Mouse (Mus musculus): Measurements from ENCODE around the gene Slc4a3. TPM values are rescaled to one million over a fixed set of nuclear protein-coding genes. Genes with fewer than 3 reads are reported as not detected.

Gene Slc4a3
- polyA plus RNA-seq, 1 experiment from 2014 or later = 36.0 TPM

DNA sequence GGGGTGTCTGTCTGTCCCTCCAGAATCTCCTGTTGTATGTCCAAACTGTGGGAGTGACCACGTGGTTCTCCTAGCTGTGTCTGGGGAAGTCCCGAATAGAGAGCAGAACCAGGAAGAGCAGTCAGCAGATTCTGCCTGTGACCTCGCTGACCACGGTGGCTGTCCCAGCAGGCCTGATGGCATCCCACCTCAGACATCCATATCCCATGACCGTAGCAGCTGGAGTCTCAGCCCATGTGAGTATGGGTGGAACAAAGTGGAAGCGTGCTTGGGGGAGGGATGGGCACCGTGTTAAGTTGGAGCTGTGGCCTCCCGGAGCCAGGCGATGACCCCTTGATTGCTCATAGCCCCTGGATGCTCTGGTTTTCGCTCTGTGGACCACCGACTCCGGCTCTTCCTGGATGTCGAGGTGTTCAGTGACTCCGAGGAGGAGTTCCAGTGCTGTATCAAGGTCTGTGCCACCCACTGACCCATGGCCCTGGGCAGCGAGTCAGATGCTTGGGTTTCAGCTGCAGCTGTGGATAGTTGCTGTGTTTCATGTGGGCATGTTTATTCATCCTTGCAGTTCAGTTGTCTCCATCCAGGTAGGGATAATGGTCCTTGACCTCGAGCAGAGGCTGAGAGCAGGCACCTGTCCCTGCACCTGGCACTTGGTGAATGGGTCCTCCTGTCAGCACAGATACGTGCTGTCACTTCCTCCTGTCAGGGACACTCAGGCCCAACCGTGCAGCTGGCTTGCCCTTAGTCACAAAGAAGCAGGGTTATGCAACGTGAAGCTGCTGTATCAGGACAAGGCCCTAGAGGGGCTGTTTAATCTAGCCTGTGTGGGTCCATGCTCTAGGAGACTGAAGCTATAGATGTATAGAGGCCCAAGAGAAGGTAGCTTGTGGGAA lies 13.5 kb upstream of the Slc4a3 start:
- H3K27ac ChIP-seq (replicated peaks) = no peak overlapping the region
- H3K9ac ChIP-seq (replicated peaks) = no peak overlapping the region
- WGBS = 91% methylated on average over 19 of the region's 19 CpGs
- peaks cover 76% of the 10 kb centered on the region for H3K36me3 ChIP-seq
- no peaks in the 10 kb centered on the region for H3K4me1 ChIP-seq
- H3K9me3 ChIP-seq = no peaks in the 10 kb centered on the region
- no peak for ATAC-seq (ENCODE audit: low FRiP score, low read depth)
- H3K4me3 ChIP-seq = no peak overlapping the region
- H3K27me3 ChIP-seq = no peaks in the 10 kb centered on the region
- H3K4me2 ChIP-seq (replicated peaks) = no peak overlapping the region

DNA sequence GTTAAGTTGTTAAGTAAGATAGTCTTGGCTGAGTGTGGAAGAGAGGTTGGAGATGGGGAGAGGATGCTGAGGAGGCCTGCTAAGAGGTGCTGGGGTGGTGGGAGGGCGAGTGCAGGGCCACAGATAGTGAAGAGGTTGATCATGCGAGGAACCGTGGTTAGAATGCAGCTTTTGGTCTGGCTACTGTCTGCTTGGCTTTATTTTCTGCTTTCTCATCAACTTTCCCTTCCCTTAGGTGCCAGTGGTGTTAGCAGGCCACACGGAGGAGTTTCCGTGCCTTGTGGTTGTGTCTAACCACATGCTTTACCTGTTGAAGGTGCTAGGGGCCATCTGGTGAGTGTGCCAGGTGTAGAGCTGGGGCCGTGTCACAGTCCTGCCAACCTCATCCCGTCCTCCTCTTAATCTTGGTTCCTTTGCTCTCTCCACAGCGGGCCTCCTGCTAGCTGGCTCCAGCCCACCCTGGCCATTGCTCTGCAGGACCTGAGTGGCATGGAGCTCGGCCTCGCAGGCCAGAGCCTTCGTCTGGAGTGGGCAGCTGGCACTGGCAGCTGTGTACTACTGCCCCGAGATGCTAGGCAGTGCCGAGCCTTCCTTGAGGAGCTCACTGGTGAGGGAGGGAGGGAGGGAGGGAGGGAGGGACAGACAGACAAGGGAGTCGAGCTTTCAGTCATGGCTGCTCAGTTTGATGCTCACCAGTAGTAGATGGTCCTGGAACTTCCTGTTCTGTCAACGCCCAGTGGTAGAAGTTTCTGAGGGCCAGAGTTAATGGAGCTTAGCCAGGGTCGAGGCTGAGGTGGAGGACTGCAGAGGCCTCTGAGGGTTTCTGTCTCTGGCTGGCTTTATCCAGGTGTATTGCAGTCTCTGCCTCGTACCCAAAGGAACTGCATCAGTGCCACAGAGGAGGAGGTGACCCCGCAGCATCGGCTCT lies 12.5 kb upstream of the Slc4a3 start:
- no peak overlapping the region for H3K27ac ChIP-seq (replicated peaks)
- ATAC-seq (ENCODE audit: low FRiP score, low read depth) = no peak
- H3K9ac ChIP-seq (replicated peaks) = no peak overlapping the region
- no peak overlapping the region for H3K4me3 ChIP-seq
- peaks cover 71% of the 10 kb centered on the region for H3K36me3 ChIP-seq
- 90% methylated on average over 19 of the region's 19 CpGs for WGBS
- H3K4me2 ChIP-seq (replicated peaks) = no peak overlapping the region
- H3K9me3 ChIP-seq = no peaks in the 10 kb centered on the region
- H3K27me3 ChIP-seq = no peaks in the 10 kb centered on the region
- H3K4me1 ChIP-seq = no peaks in the 10 kb centered on the region

DNA sequence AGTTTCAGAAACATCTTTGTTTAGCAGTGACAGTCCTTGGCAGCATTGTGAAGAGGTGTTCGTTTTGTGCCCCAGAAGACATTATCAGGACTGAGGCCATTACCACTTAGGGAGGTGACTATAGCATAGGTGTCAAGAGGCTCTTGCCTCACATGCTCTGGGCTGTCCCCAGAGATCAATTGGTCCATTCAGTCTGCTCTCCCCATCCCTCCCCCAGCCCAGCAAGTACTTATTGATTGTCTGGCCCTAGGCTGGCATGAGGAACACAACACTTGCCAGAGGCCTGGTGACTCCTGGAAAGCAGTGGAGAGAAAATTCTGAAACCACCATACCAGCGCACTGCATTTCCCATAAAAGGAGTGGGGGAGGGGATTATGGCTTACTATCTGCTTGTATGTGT lies 8.5 kb upstream of the Slc4a3 start:
- no peaks in the 10 kb centered on the region for H3K9me3 ChIP-seq
- no peak overlapping the region for H3K4me3 ChIP-seq
- H3K4me1 ChIP-seq = no peaks in the 10 kb centered on the region
- H3K27me3 ChIP-seq = no peaks in the 10 kb centered on the region
- peaks cover 42% of the 10 kb centered on the region for H3K36me3 ChIP-seq
- 87% methylated on average over 2 of the region's 2 CpGs for WGBS
- no peak overlapping the region for H3K27ac ChIP-seq (replicated peaks)
- H3K4me2 ChIP-seq (replicated peaks) = no peak overlapping the region
- H3K9ac ChIP-seq (replicated peaks) = no peak overlapping the region
- no peak for ATAC-seq (ENCODE audit: low FRiP score, low read depth)

DNA sequence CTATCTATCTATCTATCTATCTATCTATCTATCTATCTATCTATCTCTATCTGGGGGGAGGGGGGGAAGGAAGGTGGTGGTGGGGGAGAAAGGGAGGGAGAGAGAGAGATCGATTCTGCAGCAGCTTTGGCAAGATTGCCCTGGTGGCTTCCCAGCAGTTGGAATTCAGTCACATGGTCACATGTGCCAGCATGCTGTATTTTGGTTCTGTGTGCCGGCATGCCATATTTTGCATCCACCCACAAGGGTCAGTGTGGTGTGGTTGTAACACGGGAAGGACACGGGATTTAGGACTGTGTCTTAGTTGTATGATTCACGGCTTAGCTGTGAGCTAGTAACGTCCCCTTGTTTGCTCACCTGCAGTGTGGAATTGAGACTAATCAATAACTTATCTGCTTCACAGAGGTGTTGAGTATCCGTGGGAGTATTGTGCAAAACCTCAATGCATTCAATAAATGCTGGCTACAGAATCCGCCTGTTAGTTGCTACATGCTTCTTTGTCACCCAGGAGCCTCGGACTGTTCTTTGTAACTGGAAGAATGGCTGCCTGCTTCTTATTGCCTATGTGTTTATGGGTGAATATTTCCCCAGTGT lies 7.4 kb upstream of the Slc4a3 start:
- no peak for ATAC-seq (ENCODE audit: low FRiP score, low read depth)
- Histone ChIP-seq H3K4me3 (no peak overlapping the region), H3K36me3 (peaks cover 32% of the 10 kb centered on the region), H3K9ac (replicated peaks) (no peak overlapping the region), H3K27ac (replicated peaks) (no peak overlapping the region), H3K27me3 (no peaks in the 10 kb centered on the region), H3K4me2 (replicated peaks) (no peak overlapping the region), H3K4me1 (no peaks in the 10 kb centered on the region), H3K9me3 (no peaks in the 10 kb centered on the region)
- 82% methylated on average over 9 of the region's 9 CpGs for WGBS

DNA sequence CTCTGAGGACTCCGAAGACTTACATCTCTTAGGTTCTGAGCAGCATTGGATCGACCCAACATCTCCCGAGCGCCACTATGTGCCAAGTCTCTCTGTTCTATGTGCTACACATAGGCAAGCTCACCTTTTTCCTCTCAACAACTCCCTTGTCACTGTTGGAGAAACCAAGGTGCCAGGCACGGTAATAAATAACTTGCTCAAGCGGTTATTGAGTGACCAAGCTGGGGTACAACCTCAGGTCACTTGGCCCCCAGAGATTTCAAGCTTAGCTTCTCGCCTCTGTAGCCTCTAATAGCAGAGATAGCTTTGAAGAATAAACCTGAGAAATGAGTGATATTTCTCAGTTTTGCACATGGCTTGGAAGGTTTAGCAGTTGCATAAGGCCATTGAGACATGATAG lies 4.6 kb upstream of the Slc4a3 start:
- peaks cover 7% of the 10 kb centered on the region for H3K36me3 ChIP-seq
- H3K9me3 ChIP-seq = no peaks in the 10 kb centered on the region
- H3K4me1 ChIP-seq = peaks cover 6% of the 10 kb centered on the region
- no peak overlapping the region for H3K9ac ChIP-seq (replicated peaks)
- H3K4me3 ChIP-seq = no peak overlapping the region
- H3K4me2 ChIP-seq (replicated peaks) = no peak overlapping the region
- H3K27ac ChIP-seq (replicated peaks) = no peak overlapping the region
- H3K27me3 ChIP-seq = no peaks in the 10 kb centered on the region
- WGBS = 90% methylated on average over 7 of the region's 7 CpGs
- no peak for ATAC-seq (ENCODE audit: low FRiP score, low read depth)

DNA sequence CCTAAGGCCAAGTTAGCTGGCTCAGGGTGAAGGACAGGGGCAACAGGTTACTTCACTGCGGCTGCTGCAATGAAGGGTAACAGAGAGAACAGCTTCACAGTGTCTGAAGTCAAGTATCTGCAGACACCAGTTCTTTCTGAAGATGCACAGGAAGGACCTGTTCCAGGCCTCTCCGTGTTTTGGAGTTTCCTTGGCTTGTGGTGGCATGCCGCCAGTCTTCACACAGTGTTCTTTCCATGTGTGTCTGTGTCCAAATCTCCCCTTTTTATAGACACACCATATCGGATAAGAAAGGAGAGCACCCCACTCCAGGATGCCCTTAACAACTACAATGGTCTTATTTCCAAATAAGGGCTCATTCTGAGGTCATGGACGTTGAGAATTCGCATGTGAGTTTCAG lies 1.7 kb upstream of the Slc4a3 start:
- H3K27me3 ChIP-seq = no peaks in the 10 kb centered on the region
- no peak overlapping the region for H3K4me3 ChIP-seq
- WGBS = 89% methylated on average over 6 of the region's 6 CpGs
- no peak for ATAC-seq (ENCODE audit: low FRiP score, low read depth)
- no peaks in the 10 kb centered on the region for H3K9me3 ChIP-seq
- no peak overlapping the region for H3K4me2 ChIP-seq (replicated peaks)
- H3K4me1 ChIP-seq = peaks cover 15% of the 10 kb centered on the region
- H3K27ac ChIP-seq (replicated peaks) = no peak overlapping the region
- H3K9ac ChIP-seq (replicated peaks) = no peak overlapping the region
- H3K36me3 ChIP-seq = peaks cover 4% of the 10 kb centered on the region; the same call in 1 of the 2 replicates

DNA sequence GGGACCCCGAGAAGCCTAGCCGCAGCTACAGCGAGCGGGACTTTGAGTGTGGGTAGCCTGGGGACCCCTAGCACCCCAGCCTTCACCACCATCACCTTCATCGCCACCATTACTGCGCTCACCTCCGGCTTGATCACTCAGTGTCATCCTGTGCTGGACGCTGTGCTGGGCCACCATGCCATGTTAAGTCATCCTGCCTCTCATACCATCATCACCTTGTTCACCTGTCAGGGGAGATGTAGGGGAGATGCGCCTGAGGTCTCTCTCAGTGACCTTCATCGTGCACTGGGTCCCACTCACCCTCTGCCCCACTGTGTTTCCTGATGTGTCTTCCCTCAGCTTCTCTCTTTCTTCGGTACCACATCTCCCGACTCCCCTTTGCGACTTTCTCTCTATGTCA lies 1.3 kb downstream of the Slc4a3 start:
- ATAC-seq (ENCODE audit: low FRiP score, low read depth) = 0 out of 2 replicates have a peak, but pooled peaks have one; percentile 4
- Histone ChIP-seq H3K27ac (replicated peaks) (no peak overlapping the region), H3K27me3 (no peaks in the 10 kb centered on the region), H3K4me1 (peaks cover 15% of the 10 kb centered on the region), H3K4me2 (replicated peaks) (peak overlapping the region; percentile 76; the same call in 1 of the 2 replicates), H3K9ac (replicated peaks) (0 out of 2 replicates have a peak overlapping the region, but pooled peaks have one; percentile 89), H3K4me3 (peak overlapping the region; percentile 76; the same call in 1 of the 2 replicates), H3K9me3 (no peaks in the 10 kb centered on the region), H3K36me3 (peaks cover 28% of the 10 kb centered on the region)
- WGBS = 95% methylated on average over 13 of the region's 13 CpGs

DNA sequence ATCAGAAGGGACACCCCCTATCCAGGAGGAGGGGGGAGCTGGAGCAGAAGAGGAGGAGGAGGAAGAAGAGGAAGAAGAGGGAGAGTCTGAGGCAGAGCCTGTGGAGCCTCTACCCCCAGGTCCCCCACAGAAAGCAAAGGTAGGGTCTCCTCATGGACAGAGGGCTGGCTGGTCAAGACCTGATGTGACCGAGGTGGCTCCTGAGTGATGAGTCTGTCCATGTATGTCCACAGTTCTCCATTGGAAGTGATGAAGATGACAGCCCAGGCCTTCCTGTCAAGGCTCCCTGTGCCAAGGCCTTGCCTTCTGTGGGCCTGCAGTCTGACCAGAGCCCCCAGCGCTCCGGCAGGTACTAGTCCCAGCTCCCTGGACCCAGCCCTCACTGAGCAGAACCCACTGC lies 2.0 kb downstream of the Slc4a3 start:
- 98% methylated on average over 3 of the region's 3 CpGs for WGBS
- no peaks in the 10 kb centered on the region for H3K27me3 ChIP-seq
- H3K36me3 ChIP-seq = peaks cover 35% of the 10 kb centered on the region
- H3K4me3 ChIP-seq = no peak overlapping the region
- no peak overlapping the region for H3K9ac ChIP-seq (replicated peaks)
- no peaks in the 10 kb centered on the region for H3K9me3 ChIP-seq
- H3K4me1 ChIP-seq = peaks cover 15% of the 10 kb centered on the region
- no peak overlapping the region for H3K27ac ChIP-seq (replicated peaks)
- no peak overlapping the region for H3K4me2 ChIP-seq (replicated peaks)
- no peak for ATAC-seq (ENCODE audit: low FRiP score, low read depth)

DNA sequence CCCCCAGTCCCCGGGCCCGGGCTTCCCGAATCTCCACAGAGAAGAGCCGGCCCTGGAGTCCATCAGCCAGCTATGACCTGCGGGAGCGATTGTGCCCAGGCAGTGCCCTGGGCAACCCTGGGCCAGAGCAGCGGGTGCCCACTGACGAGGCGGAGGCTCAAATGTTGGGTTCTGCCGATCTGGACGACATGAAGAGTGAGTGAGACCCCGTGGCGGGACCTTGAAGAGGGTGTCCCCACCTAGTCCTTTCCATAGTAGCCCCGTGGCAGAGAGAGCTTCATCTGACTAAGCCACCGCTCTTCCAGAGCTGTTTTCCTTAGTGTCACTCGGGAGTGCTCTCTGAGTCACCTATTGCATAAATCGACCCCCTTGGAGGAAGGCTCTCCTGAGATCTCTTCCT lies 2.8 kb downstream of the Slc4a3 start:
- no peak overlapping the region for H3K4me3 ChIP-seq
- ATAC-seq (ENCODE audit: low FRiP score, low read depth) = no peak
- WGBS = 90% methylated on average over 17 of the region's 17 CpGs
- H3K4me1 ChIP-seq = peaks cover 15% of the 10 kb centered on the region
- no peak overlapping the region for H3K4me2 ChIP-seq (replicated peaks)
- H3K36me3 ChIP-seq = peaks cover 43% of the 10 kb centered on the region
- no peak overlapping the region for H3K9ac ChIP-seq (replicated peaks)
- H3K27ac ChIP-seq (replicated peaks) = no peak overlapping the region
- H3K27me3 ChIP-seq = no peaks in the 10 kb centered on the region
- H3K9me3 ChIP-seq = no peaks in the 10 kb centered on the region

DNA sequence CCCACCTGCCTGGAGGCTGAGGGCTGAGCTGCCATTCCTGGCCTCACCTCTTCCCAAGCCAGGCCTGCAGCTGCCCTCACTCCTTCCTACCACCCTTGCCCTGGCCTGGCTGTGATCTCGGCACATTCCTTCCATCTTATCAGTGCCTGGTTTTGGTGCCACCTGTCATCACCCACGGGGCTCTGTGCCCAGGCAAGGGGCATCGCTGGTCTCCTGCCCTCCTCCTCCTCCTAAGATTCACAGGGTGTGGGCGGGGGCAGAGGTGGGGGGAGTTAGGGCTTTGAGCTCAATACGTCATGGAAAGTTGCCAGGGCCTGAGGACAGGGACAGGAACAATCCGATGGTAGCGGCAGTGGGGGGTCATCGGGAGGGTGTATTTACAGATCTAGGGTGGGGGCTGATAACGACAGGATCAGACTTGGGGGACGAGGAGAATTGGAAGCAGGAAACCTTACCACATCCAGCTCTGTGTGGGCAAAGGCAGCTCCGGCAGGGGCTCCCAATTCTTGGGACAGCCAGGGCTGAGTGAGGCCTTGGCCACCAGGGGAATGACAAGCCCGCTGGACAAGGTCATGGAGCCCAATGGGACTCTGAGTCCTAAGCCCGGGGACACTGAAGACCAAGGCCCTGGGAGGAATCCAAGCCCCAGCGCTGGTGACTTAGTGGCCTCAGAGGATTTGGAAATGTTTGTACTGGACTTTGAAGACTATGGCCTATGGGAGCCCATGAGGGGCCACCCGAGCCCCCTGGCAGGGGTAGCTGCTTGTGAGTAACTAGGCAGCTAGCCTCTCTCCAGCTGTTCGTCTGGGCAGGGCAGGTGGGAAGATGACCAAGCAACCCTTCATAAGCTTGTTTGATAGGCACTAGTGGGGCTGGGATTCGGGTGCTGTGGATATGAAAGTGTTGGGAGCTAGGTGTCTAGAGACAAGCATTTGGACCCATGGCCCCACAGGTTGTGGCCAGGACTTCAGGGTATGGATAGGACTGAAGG lies 3.5 kb downstream of the Slc4a3 start:
- WGBS = 88% methylated on average over 17 of the region's 17 CpGs

DNA sequence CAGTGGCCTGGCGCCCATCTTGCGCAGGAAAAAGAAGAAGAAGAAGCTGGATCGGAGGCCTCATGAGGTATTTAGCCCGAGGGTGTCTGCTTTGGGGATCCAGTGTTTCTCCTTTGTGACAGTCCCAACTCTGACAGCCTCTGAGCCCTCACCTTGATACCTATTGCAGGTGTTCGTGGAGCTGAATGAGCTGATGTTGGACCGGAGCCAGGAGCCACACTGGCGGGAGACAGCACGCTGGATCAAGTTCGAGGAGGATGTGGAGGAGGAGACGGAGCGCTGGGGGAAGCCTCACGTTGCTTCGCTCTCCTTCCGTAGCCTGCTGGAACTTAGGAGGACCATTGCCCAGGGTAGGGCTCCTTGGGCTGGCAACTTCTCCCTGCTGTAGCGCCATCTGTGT lies 4.5 kb downstream of the Slc4a3 start:
- no peak overlapping the region for H3K9ac ChIP-seq (replicated peaks)
- H3K27me3 ChIP-seq = no peaks in the 10 kb centered on the region
- WGBS = 92% methylated on average over 15 of the region's 15 CpGs
- ATAC-seq (ENCODE audit: low FRiP score, low read depth) = no peak
- H3K27ac ChIP-seq (replicated peaks) = no peak overlapping the region
- no peaks in the 10 kb centered on the region for H3K9me3 ChIP-seq
- no peak overlapping the region for H3K4me2 ChIP-seq (replicated peaks)
- no peak overlapping the region for H3K4me3 ChIP-seq
- H3K4me1 ChIP-seq = peaks cover 13% of the 10 kb centered on the region
- peaks cover 59% of the 10 kb centered on the region for H3K36me3 ChIP-seq

More for the DNA sequence above, 3.5 kb downstream of the Slc4a3 start:
- Histone ChIP-seq H3K27ac (replicated peaks) (no peak overlapping the region), H3K9ac (replicated peaks) (no peak overlapping the region), H3K9me3 (no peaks in the 10 kb centered on the region), H3K4me3 (no peak overlapping the region), H3K4me2 (replicated peaks) (no peak overlapping the region), H3K36me3 (peaks cover 50% of the 10 kb centered on the region), H3K27me3 (no peaks in the 10 kb centered on the region), H3K4me1 (peaks cover 15% of the 10 kb centered on the region)
- no peak for ATAC-seq (ENCODE audit: low FRiP score, low read depth)

Measured in midbrain, embryonic 12.5 days (tissue).